Mouse (Mus musculus) forebrain, embryonic 13.5 days (tissue): Measurements from ENCODE around the gene Map4k5. TPM values are rescaled to one million over a fixed set of nuclear protein-coding genes. Genes with fewer than 3 reads are reported as not detected.

Experiments
- ATAC-seq: fragments of 200-750 bp; cut with Nextera tagmentation; 2 replicates; pipeline ENCODE4 v1.8.0; 2017
- H3K27ac ChIP-seq: fragments of 300-500 bp; sonication (generic); 2 replicates; pipeline ENCODE4 v1.5.1; 2015; ENCODE audit warnings: inconsistent platforms, mild to moderate bottlenecking, moderate library complexity
- H3K27me3 ChIP-seq: fragments of 300-500 bp; sonication (generic); 2 replicates; pipeline ENCODE4 v1.6.1; 2015; ENCODE audit warnings: mild to moderate bottlenecking, inconsistent platforms
- H3K36me3 ChIP-seq: fragments of 300-500 bp; sonication (generic); 2 replicates; pipeline ENCODE4 v1.6.1; 2015; ENCODE audit warnings: mild to moderate bottlenecking, inconsistent platforms; ENCODE audit not compliant: poor library complexity, severe bottlenecking
- H3K4me1 ChIP-seq: fragments of 300-500 bp; sonication (generic); 2 replicates; pipeline ENCODE4 v1.6.1; 2015; ENCODE audit warnings: inconsistent platforms
- H3K4me2 ChIP-seq: fragments of 300-500 bp; sonication (generic); 2 replicates; pipeline ENCODE4 v1.6.1; 2015; ENCODE audit warnings: inconsistent platforms, mild to moderate bottlenecking, moderate library complexity
- H3K4me3 ChIP-seq: fragments of 300-500 bp; sonication (generic); 2 replicates; pipeline ENCODE4 v1.5.1; 2015; ENCODE audit warnings: mild to moderate bottlenecking, inconsistent platforms
- H3K9ac ChIP-seq: fragments of 300-500 bp; sonication (generic); 2 replicates; pipeline ENCODE4 v1.6.1; 2015; ENCODE audit warnings: mild to moderate bottlenecking, inconsistent platforms
- H3K9me3 ChIP-seq: fragments of 300-500 bp; sonication (generic); replicated peaks from 2 replicates; pipeline ENCODE4 v1.6.1; 2016; ENCODE audit warnings: inconsistent platforms
- WGBS: fragments of 180-500 bp; shearing (Covaris S2); methylation state at CpG from one replicate; pipeline ENCODE4 v1.1.7; 2015; 5-methylcytosine and 5-hydroxymethylcytosine counted together
- polyA plus RNA-seq: library from polyadenylated mRNA; unstranded; fragments of >200 nt; fragmentation: Nextera tagmentation; extraction: Ambion mirVana; gene quantifications from 2 replicates; pipeline ENCODE4 v1.2.1, GENCODE M21; 2015

The Map4k5 gene
- polyA plus RNA-seq, 1 experiment from 2014 or later: 24.2 TPM

DNA sequence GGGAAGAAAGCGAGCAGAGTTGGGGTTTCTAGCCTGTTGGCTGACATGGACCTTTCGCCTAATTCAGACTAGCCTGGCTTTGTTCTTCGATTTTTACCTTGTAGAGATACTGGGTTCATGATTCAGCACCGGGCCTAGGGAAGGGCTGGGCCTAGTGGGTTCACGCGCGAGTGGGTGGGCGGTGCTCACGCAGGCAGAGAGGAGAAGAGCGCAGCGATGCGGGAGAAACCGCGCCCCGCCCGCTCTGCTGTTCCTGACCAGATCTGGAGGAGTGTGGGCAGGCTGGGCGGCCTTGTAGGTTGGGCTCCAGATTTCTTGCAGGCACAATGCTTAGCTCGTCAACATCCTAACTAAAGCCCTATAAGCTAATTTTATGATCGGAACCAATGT is 15.5 kb upstream of the Map4k5 start:
- H3K9ac ChIP-seq: peak overlapping the region; percentile 92
- peak overlapping the region; percentile 76 for H3K4me2 ChIP-seq
- H3K4me3 ChIP-seq: peak overlapping the region; percentile 70
- peak overlapping the region; percentile 97 for H3K27ac ChIP-seq
- H3K9me3 ChIP-seq: no peaks in the 10 kb centered on the region
- WGBS: 13% methylated on average over 19 of the region's 19 CpGs
- peaks cover 13% of the 10 kb centered on the region for H3K4me1 ChIP-seq
- H3K36me3 ChIP-seq: no peaks in the 10 kb centered on the region
- no peaks in the 10 kb centered on the region for H3K27me3 ChIP-seq
- ATAC-seq: peak; percentile 81

DNA sequence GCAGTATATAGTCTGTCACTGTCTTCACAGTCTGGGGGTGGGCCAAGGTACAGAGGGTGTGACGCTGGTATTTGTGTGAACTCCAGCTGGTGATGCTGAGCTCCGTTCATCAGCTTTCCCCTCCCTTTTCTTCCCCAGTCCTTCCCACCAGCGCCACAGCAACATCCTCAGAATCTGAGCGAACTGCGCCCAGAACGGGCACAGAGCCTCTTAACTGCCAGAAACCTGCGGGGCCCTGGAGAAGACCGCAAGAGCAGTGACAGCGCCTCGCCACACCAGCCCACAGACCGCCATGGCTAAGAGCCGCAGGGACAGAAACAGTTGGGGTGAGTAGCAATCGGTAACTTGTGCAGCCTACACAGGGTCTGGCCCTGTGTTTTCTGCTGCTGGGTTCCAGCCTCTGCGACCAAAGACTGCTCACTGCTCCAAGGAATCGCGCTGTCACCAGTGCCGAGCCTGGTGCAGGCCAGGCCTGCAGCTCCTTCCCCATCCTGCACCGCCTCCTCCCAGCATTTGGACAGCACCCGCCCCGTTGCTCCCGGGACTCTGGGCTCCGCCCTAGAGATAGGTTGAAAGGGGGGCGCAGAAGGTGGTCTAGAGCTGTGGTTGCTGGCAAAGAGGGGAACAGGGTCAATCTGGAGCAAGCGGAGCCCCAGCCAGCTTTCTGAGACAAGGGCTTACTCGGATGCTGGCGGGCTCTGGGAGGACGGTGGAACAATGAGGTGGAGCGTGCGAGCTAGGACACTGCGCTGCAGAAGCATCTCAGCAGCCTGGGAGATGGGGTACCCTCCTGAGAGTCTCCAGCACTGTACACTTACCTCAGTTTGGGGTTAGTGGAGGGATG is 14.9 kb upstream of the Map4k5 start:
- ATAC-seq: peak; percentile 88
- no peaks in the 10 kb centered on the region for H3K9me3 ChIP-seq
- no peaks in the 10 kb centered on the region for H3K36me3 ChIP-seq
- peak overlapping the region; percentile 70 for H3K4me3 ChIP-seq
- peak overlapping the region; percentile 92 for H3K9ac ChIP-seq
- no peaks in the 10 kb centered on the region for H3K27me3 ChIP-seq
- WGBS: under 1% methylated on average over 30 of the region's 30 CpGs
- peak overlapping the region; percentile 97 for H3K27ac ChIP-seq
- H3K4me1 ChIP-seq: peaks cover 13% of the 10 kb centered on the region
- H3K4me2 ChIP-seq: peak overlapping the region; percentile 76

DNA sequence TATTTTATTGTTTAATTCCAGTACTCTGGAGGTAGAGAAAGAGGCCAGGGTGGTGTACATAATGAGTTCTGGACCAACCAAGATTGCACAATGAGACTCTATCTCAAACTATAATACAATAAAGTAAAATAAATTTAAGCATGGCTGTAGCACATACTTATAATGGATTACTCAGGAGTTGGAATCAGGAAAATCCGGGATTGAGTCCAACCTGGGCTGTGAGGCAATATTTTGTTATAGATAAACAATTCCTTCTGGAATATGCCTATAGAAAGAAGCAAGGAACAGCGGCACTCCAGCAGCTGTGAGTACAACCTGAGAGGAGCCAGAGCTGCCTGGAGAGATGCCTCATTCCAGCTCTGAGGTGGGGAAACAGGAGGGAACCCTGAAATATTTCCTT is 12.0 kb upstream of the Map4k5 start:
- ATAC-seq: no peak
- Histone ChIP-seq H3K4me2 (no peak overlapping the region), H3K9me3 (no peaks in the 10 kb centered on the region), H3K4me3 (no peak overlapping the region), H3K9ac (no peak overlapping the region), H3K4me1 (peaks cover 13% of the 10 kb centered on the region), H3K36me3 (no peaks in the 10 kb centered on the region), H3K27me3 (no peaks in the 10 kb centered on the region), H3K27ac (no peak overlapping the region)
- WGBS: 85% methylated on average over 2 of the region's 2 CpGs

DNA sequence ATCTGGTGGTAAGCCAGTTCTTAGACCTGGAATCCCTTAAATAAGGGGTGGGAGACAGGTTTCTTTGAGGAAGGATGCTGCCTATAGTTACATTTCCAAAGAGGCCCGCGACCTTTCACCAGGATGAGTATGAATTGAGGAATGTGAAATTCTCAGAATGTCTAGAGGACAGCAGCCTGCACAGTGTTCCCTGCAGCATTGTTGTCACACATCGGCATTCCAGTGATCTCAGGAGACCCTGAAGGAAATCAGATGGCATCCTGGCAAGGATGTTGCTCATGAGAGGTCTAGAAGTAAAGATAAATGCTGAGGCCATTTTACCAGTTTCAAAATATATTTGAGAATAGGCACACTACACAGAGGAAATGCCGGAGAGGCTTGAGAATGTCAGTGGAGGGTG is 5.1 kb upstream of the Map4k5 start:
- Histone ChIP-seq H3K9me3 (no peaks in the 10 kb centered on the region), H3K4me3 (no peak overlapping the region), H3K36me3 (no peaks in the 10 kb centered on the region), H3K4me2 (no peak overlapping the region), H3K4me1 (no peaks in the 10 kb centered on the region), H3K27ac (no peak overlapping the region), H3K9ac (no peak overlapping the region), H3K27me3 (no peaks in the 10 kb centered on the region)
- ATAC-seq: no peak
- 89% methylated on average over 4 of the region's 4 CpGs for WGBS

DNA sequence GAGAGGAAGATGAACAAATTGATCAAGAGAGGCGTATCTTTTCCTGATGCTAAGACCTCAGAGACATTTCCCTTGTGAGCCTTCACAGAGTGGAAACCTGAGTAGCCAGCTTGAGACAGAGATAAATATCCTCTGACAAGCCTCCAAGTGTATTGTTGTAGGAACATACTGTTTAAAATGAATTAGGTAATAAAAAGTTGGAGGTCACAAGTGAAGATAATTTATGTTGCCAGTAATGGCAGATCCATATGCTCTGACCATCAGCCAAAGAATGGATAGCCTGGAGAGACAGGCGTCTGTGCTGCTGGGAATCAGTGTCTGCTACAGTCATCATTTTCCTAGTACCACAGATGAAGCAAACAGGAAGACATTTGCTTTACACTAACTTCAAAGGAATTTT is 2.0 kb upstream of the Map4k5 start:
- 80% methylated on average over 2 of the region's 2 CpGs for WGBS
- H3K9me3 ChIP-seq: no peaks in the 10 kb centered on the region
- H3K9ac ChIP-seq: no peak overlapping the region
- no peak overlapping the region for H3K4me3 ChIP-seq
- no peaks in the 10 kb centered on the region for H3K27me3 ChIP-seq
- ATAC-seq: no peak
- H3K4me2 ChIP-seq: no peak overlapping the region
- no peaks in the 10 kb centered on the region for H3K36me3 ChIP-seq
- H3K27ac ChIP-seq: no peak overlapping the region
- H3K4me1 ChIP-seq: peaks cover 16% of the 10 kb centered on the region

DNA sequence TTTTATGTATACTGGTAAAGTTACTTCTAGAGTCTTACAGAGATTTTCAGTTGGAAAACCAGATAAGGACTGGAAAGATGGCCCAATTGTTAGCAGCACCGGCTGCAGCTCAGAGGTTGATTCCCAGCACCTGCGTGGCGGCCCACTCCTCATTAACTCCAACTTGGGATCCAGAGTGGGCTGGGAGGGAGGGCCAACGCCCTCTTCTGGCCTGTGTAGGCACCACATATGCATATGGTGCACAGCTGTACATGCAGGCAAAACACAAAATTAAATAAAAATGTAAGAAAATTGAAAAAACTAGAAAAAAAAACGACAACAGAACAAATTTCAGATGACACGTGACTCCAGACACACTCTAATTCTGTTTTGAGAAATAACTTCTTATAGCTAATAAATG is 927 bp upstream of the Map4k5 start:
- no peak overlapping the region for H3K4me3 ChIP-seq
- ATAC-seq: no peak
- H3K27me3 ChIP-seq: no peaks in the 10 kb centered on the region
- 63% methylated on average over 6 of the region's 6 CpGs for WGBS
- H3K36me3 ChIP-seq: no peaks in the 10 kb centered on the region
- no peak overlapping the region for H3K4me2 ChIP-seq
- H3K27ac ChIP-seq: no peak overlapping the region
- no peak overlapping the region for H3K9ac ChIP-seq
- H3K9me3 ChIP-seq: no peaks in the 10 kb centered on the region
- peaks cover 24% of the 10 kb centered on the region for H3K4me1 ChIP-seq

DNA sequence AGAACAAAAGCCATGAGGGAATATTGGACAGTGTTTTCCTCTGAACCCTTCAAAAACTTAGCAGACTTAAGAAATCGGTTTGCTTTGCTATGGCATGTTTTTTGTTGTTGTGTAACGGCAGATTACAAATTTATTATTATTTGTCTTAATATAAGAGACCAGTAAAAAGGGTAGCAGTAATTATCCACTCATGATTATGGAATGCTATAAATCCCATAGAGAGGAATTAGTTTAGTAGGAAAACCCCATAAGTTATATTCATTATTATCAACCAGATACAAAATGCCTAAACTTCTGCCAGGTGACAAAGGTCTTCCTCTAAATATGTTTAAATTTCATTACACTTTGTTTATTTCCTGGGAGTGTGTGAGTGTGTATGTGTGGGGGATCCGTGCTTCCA is 1.3 kb downstream of the Map4k5 start:
- 38% methylated on average over 3 of the region's 3 CpGs for WGBS
- no peak for ATAC-seq
- peak overlapping the region; percentile 65 for H3K4me2 ChIP-seq
- H3K36me3 ChIP-seq: peaks cover 5% of the 10 kb centered on the region; the same call in 1 of the 2 replicates
- H3K27me3 ChIP-seq: no peaks in the 10 kb centered on the region
- H3K4me3 ChIP-seq: peak overlapping the region; percentile 93
- peaks cover 31% of the 10 kb centered on the region for H3K4me1 ChIP-seq
- peak overlapping the region; percentile 96; the same call in 1 of the 2 replicates for H3K27ac ChIP-seq
- H3K9ac ChIP-seq: peak overlapping the region; percentile 96
- H3K9me3 ChIP-seq: no peaks in the 10 kb centered on the region

DNA sequence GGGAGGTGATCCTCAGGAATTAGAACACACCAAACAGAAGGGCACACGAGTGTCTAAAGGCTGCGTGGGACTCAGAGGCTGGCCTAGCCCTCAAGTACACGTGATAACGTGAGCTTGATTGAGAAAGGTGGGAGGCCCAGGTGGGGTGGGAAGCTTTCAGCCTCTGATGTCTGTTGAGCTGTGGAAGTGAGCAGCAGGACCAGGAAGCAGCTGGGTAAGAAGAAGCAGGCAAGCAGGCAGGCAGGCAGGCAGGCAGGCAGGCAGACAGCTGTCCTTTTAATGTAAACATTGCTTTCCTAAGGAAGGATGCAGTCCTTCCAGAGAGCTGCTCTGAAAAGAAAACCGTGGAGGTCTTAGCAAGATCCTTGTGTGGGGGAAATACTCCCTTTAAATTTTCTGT is 2.5 kb downstream of the Map4k5 start:
- no peak for ATAC-seq
- WGBS: 29% methylated on average over 5 of the region's 5 CpGs
- H3K9ac ChIP-seq: peak overlapping the region; percentile 96; the same call in 1 of the 2 replicates
- no peak overlapping the region for H3K27ac ChIP-seq
- no peaks in the 10 kb centered on the region for H3K27me3 ChIP-seq
- H3K4me3 ChIP-seq: no peak overlapping the region
- no peaks in the 10 kb centered on the region for H3K9me3 ChIP-seq
- peak overlapping the region; percentile 65 for H3K4me2 ChIP-seq
- H3K36me3 ChIP-seq: peaks cover 5% of the 10 kb centered on the region; the same call in 1 of the 2 replicates
- H3K4me1 ChIP-seq: peaks cover 31% of the 10 kb centered on the region

DNA sequence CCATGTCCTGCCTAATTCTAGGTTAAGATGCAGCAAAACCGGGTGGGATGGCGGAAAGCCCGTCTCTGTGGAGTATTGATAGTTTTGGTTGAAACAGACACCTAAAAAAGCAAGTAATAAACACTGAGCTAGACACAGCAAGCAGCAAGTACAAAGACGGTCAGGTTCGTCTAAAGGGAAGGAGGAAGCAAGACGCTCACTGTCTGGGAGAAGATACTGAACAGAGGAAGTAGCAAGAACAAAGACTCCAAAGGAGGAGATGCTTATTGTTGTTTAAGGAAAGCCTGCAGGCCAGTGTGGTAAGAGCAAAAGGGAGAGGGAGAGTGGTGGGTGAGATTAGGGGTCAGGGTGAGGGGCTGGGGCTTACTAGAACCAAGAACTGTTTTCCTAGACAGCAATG is 2.9 kb downstream of the Map4k5 start:
- no peak for ATAC-seq
- no peaks in the 10 kb centered on the region for H3K27me3 ChIP-seq
- peaks cover 5% of the 10 kb centered on the region; the same call in 1 of the 2 replicates for H3K36me3 ChIP-seq
- peaks cover 31% of the 10 kb centered on the region for H3K4me1 ChIP-seq
- peak overlapping the region; percentile 65 for H3K4me2 ChIP-seq
- H3K27ac ChIP-seq: no peak overlapping the region
- 45% methylated on average over 6 of the region's 6 CpGs for WGBS
- H3K9me3 ChIP-seq: no peaks in the 10 kb centered on the region
- H3K9ac ChIP-seq: peak overlapping the region; percentile 96; the same call in 1 of the 2 replicates
- peak overlapping the region; percentile 1; the same call in 1 of the 2 replicates for H3K4me3 ChIP-seq

DNA sequence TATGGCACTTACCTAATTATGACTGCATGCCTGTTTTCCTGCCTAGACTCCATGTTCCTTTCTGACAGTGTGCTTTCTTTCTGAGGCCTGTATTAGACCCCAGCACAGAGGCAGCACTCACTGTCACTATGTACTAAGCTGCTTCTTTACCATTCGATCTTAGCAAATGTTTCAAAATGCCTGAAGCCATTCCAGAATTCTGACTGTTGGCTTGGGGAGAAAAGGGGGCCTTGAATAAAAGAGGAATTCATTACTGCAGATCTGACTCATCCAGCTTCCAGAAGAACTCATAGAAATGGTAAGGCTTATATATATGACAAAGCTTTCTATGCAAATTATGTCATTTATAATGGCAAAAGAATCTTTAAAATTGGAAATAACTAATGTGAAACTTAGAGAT is 4.7 kb downstream of the Map4k5 start:
- no peaks in the 10 kb centered on the region for H3K9me3 ChIP-seq
- H3K9ac ChIP-seq: peak overlapping the region; percentile 7; the same call in 1 of the 2 replicates
- no peak overlapping the region for H3K4me2 ChIP-seq
- no peak overlapping the region for H3K27ac ChIP-seq
- H3K4me3 ChIP-seq: no peak overlapping the region
- H3K27me3 ChIP-seq: no peaks in the 10 kb centered on the region
- H3K4me1 ChIP-seq: peaks cover 31% of the 10 kb centered on the region
- no peak for ATAC-seq
- 72% methylated on average over 1 of the region's 1 CpGs for WGBS
- peaks cover 5% of the 10 kb centered on the region; the same call in 1 of the 2 replicates for H3K36me3 ChIP-seq

DNA sequence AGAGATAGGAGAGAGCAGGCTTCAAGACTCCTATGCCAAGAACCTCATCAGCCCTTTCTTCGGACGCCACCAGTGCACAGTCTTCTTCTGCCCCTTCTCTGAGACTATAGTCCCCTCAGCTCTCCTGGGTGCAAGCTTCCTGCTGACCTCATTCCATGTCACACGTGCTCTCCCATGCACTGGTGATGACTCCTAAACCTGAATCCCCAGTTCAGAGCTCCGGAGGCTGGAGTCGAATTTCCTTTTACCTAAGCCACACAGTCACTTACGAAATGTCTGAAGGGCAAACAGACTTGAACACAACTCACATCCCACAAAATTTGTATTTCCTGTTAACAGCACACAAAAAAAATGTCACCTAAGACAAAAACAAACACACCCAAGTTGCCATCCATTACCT is 5.2 kb downstream of the Map4k5 start:
- no peak overlapping the region for H3K4me3 ChIP-seq
- WGBS: 92% methylated on average over 6 of the region's 6 CpGs
- no peak overlapping the region for H3K9ac ChIP-seq
- H3K27ac ChIP-seq: no peak overlapping the region
- ATAC-seq: no peak
- no peaks in the 10 kb centered on the region for H3K9me3 ChIP-seq
- peaks cover 5% of the 10 kb centered on the region; the same call in 1 of the 2 replicates for H3K36me3 ChIP-seq
- H3K4me2 ChIP-seq: no peak overlapping the region
- no peaks in the 10 kb centered on the region for H3K27me3 ChIP-seq
- peaks cover 31% of the 10 kb centered on the region for H3K4me1 ChIP-seq

DNA sequence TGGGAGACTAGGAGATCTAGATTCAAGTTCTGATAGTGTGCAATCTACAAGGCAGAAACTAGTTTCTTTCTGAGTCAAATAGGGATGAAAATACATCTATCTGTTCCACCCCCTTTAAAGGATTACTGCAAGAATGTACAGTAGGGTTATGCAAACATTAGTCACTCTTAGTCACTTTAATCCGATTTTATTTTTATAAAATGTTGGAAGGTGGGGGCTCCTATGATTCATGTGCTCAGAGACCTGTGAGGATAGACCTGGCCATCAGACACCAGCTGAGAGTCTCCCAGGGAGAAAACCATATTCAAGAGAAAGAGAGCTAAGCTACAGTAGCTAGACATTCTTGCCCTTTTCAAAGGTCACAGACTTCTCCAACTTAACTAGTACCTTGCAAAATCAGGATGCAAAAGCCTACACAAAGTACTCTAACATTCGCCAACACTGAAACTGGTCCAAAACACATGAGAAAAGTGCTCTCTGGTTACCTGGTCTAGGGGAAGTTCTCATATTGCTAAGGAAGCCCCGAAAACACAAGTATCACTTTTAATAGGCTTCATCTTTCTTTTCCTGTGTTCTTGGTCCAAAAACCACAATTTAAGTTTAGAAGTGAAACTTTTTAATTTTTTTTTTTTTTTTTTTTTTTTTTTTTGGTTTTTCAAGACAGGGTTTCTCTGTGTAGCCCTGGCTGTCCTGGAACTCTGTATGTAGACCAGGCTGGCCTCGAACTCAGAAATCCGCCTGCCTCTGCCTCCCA is 7.7 kb downstream of the Map4k5 start:
- peaks cover 29% of the 10 kb centered on the region for H3K4me1 ChIP-seq
- no peak for ATAC-seq
- no peak overlapping the region for H3K4me2 ChIP-seq
- no peak overlapping the region for H3K9ac ChIP-seq
- H3K9me3 ChIP-seq: no peaks in the 10 kb centered on the region
- no peak overlapping the region for H3K27ac ChIP-seq
- H3K36me3 ChIP-seq: peaks cover 5% of the 10 kb centered on the region; the same call in 1 of the 2 replicates
- WGBS: 94% methylated on average over 5 of the region's 5 CpGs
- H3K4me3 ChIP-seq: no peak overlapping the region
- H3K27me3 ChIP-seq: no peaks in the 10 kb centered on the region
